In the genomic region with DNA sequence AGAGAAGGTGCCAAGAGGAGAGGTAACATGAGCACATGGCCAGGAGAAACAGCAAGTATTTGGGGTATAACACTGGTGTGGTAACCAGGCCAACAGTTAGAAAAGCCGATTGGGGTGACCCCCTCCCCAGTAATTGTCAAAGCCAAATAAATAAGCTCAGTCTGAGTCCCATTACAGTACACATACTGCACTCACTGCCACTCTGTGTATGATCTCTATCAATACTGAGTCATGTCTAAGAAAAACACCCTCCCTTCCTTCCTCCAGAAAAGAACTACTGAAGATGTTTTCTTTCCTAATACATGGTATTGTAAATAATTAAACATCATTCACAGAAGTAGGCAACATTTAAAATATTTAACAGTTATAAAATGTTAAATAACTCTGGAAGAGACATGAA, we compare ENCODE assay signal across 24 mouse cellular contexts. TPM values are rescaled to one million over a fixed set of nuclear protein-coding genes. Genes with fewer than 3 reads are reported as not detected.
DNase-seq lines count a peak whose midpoint lies in the region; ATAC-seq and TF ChIP-seq lines count a peak whose summit lies in the region.
"Had no signal": no experiment of that assay in that cellular context is flagged by ENCODE, and none has a peak within 500 bp of the region (broad histone marks: within the 10 kb centered on the region; RNA-seq: fewer than 3 reads in every experiment).

No protein-coding gene starts in this region.

- 67% methylated on average over 1 of the region's 1 CpGs for WGBS in liver, embryonic 15.5 days (ENCODE audit: insufficient replicate concordance)

- H3K4me3 ChIP-seq in gastrocnemius, adult 2 months: no peak overlapping the region
- no peak overlapping the region for H3K4me3 ChIP-seq in liver, embryonic 15.5 days (replicated peaks)
- no peak overlapping the region for H3K4me3 ChIP-seq in embryonic fibroblast, embryonic 13.5 days (ENCODE audit: insufficient read depth, low read length)
- H3K4me3 ChIP-seq: embryonic facial prominence, embryonic 13.5 days; erythroblast, embryonic 14.5 days; forebrain, embryonic 10.5 days; heart, adult 2 months; heart, embryonic 15.5 days; hindbrain, embryonic 13.5 days had no signal

- intact Hi-C loops in gastrocnemius, adult 2 months (cut with DNase I): no loop called here

- no peak for TF ChIP-seq CTCF in gastrocnemius, adult 2 months (IDR thresholded peaks at IDR 0.05)
- TF ChIP-seq CTCF in embryonic fibroblast, embryonic 13.5 days (IDR thresholded peaks at IDR 0.05; ENCODE audit: borderline replicate concordance, insufficient read depth, low read length): no peak

- H3K9ac ChIP-seq in liver, embryonic 15.5 days: no peak overlapping the region
- H3K9ac ChIP-seq: embryonic facial prominence, embryonic 13.5 days; heart, embryonic 15.5 days; hindbrain, embryonic 13.5 days had no signal

- H3K9me3 ChIP-seq in liver, embryonic 15.5 days (replicated peaks): no peaks in the 10 kb centered on the region
- H3K9me3 ChIP-seq: embryonic facial prominence, embryonic 13.5 days; forebrain, embryonic 10.5 days; G1E; heart, embryonic 15.5 days; hindbrain, embryonic 13.5 days had no signal

- peaks cover 17% of the 10 kb centered on the region for H3K4me1 ChIP-seq in liver, embryonic 15.5 days (replicated peaks)
- H3K4me1 ChIP-seq in embryonic fibroblast, embryonic 13.5 days (ENCODE audit: control insufficient read depth, insufficient read depth, low read length): no peaks in the 10 kb centered on the region; the same call in 1 of the 2 replicates
- H3K4me1 ChIP-seq: forebrain, embryonic 10.5 days; heart, embryonic 15.5 days; hindbrain, embryonic 13.5 days had no signal

- DNase-seq in gastrocnemius, adult 2 months: no peak
- DNase-seq in gastrocnemius, postnatal 10 days: no peak
- DNase-seq in liver: no peak
- DNase-seq in left cerebral cortex, adult 9 months (ENCODE audit: low spot score in 2 of 2): no peak
- DNase-seq: adrenal gland, postnatal 10 days; B cell, adult 2 months; cerebellum, adult 11 months; cerebellum, adult 9-10 months; cerebellum, postnatal 36 days; heart, adult 2 months; heart, postnatal 14 days had no signal

- peak; percentile 34; the same call in 1 of the 2 replicates for ATAC-seq in liver, embryonic 15.5 days (ENCODE audit: insufficient read depth)
- ATAC-seq: CD4-positive, CD25-positive, alpha-beta regulatory T cell, adult 4 months; intestine, embryonic 16.5 days had no signal

- no peaks in the 10 kb centered on the region for H3K27me3 ChIP-seq in liver, embryonic 15.5 days
- H3K27me3 ChIP-seq: embryonic facial prominence, embryonic 13.5 days; heart, embryonic 15.5 days; hindbrain, embryonic 13.5 days had no signal

- H3K36me3 ChIP-seq in liver, embryonic 15.5 days (replicated peaks): peaks cover 46% of the 10 kb centered on the region

- H3K4me2 ChIP-seq in liver, embryonic 15.5 days: no peak overlapping the region
- H3K4me2 ChIP-seq: embryonic facial prominence, embryonic 13.5 days; heart, embryonic 11.5 days; heart, embryonic 15.5 days; hindbrain, embryonic 13.5 days had no signal

- TF ChIP-seq POLR2A in embryonic fibroblast, embryonic 13.5 days (IDR thresholded peaks at IDR 0.05; ENCODE audit: low read depth, low read length): no peak

- peak overlapping the region; percentile 68 for H3K27ac ChIP-seq in gastrocnemius, adult 2 months
- no peak overlapping the region for H3K27ac ChIP-seq in liver, embryonic 15.5 days (replicated peaks)
- 0 out of 2 replicates have a peak overlapping the region, but pooled peaks have one; percentile 24 for H3K27ac ChIP-seq in embryonic fibroblast, embryonic 13.5 days (ENCODE audit: insufficient read depth, low read length)
- H3K27ac ChIP-seq: embryonic facial prominence, embryonic 13.5 days; forebrain, embryonic 10.5 days; heart, adult 2 months; heart, embryonic 15.5 days; hindbrain, embryonic 13.5 days had no signal

RNA-seq across cellular contexts. Expression of a gene that starts 28.5 kb away (rescaled TPM):
- 100 to 1,000 TPM; 124 to 131 TPM for total RNA-seq in gastrocnemius, adult 2 months (2021)
- total RNA-seq in gastrocnemius, postnatal 10 days (2021): 10 to 100 TPM; 69.4 to 75.0 TPM
- 12.9 and 15.6 TPM in 2 replicates for polyA plus RNA-seq in liver, embryonic 15.5 days (2015; fragmentation: Nextera tagmentation; extraction: Ambion mirVana)
- polyA plus RNA-seq in embryonic fibroblast, embryonic 13.5 days (2011; ENCODE audit: insufficient read length, low read depth, missing spikeins): 39.2 and 42.7 TPM in 2 replicates

RNA-seq across cellular contexts. Expression of a gene that starts 48.8 kb away (rescaled TPM):
- not detected for total RNA-seq in gastrocnemius, adult 2 months (2021)
- total RNA-seq in gastrocnemius, postnatal 10 days (2021): under 1 TPM in 1 of 2 experiments, not detected in 1; 0.38 TPM
- polyA plus RNA-seq in liver, embryonic 15.5 days (2015; fragmentation: Nextera tagmentation; extraction: Ambion mirVana): 3.2 and 3.3 TPM in 2 replicates
- polyA plus RNA-seq in embryonic fibroblast, embryonic 13.5 days (2011; ENCODE audit: insufficient read length, low read depth, missing spikeins): 1.8 and 1.9 TPM in 2 replicates
- total RNA-seq: gastrocnemius, adult 8-10 months; heart, adult 2 months; hematopoietic stem cell, adult 5-6 weeks had no signal
